Mouse (Mus musculus) fibroblast of lung, adult 2 months (primary cell): ENCODE measurements around the gene Hp1bp3.
A peak's percentile ranks its signal among the peaks of the same experiment; 100 is the strongest.

Experiments used
- DNase-seq: peaks from one replicate; pipeline ENCODE4 v3.0.0-alpha.2; 2011; ENCODE audit warnings: low read depth

Hp1bp3 gene

GRCm38 (mm10) chr4:138222396-138222795 is 6.3 kb downstream of the Hp1bp3 start:
- no peak for DNase-seq

GRCm38 (mm10) chr4:138223623-138224022 is 7.5 kb downstream of the Hp1bp3 start:
- no peak for DNase-seq

DNA sequence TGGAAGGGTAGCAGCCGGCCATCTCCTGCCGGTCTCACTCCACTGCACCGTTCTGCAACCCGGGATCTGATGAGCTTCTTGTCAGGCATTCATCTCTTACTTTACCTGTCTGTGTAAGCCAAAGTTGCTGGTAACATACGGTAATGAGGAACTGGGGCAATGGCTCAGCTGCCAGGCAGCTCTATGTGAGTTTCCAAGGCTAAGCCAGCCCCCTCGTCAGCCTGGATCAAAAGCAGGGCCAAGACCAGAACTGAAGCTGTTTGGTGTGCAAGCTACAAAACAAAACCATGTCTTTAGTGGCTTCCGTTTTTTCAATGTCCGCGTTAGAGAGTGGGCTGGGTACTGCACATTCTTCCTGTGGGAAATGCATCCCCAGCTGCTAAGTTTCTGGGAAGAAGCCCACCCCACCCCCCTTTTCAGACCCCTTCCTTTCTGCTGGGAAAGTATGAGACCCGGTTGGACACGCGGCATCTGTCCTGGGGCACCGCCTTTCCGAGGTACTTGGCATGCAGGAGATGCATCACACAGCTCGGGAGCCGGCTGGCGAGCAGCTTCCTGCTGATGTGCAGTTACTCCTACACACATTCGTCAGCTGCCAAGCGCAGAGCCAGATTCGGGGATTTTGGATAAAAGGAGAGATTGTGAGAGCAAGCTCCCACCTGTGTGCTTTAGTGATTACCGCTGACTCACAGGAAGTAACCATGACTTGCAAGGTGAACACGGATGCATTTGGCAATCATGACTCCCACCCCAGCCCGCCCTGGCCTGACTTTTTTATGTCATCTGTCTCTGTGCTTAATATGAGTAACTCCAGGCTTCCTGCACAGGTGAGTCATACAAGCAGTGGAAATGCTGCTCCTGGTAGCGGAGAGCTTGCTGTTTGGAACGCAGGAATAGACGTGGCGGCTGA is 30.9 kb downstream of the Hp1bp3 start:
- peak; percentile 49 for DNase-seq

- no peak for DNase-seq
Measured at GRCm38 (mm10) chr4:138250088-138250960, 34.2 kb downstream of the Hp1bp3 start, which contains the start of the genes Sh2d5 and Kif17. TSS of gene Sh2d5 (plus strand) at chr4:138250403. TSS of gene Kif17 (plus strand) at chr4:138250435.

- DNase-seq = no peak
Measured at GRCm38 (mm10) chr4:138251819-138252218, 35.7 kb downstream of the Hp1bp3 start.

- no peak for DNase-seq
Measured at GRCm38 (mm10) chr4:138252231-138252630, 36.1 kb downstream of the Hp1bp3 start.

- DNase-seq = no peak
Measured at GRCm38 (mm10) chr4:138257116-138257687, 41.1 kb downstream of the Hp1bp3 start.

DNA sequence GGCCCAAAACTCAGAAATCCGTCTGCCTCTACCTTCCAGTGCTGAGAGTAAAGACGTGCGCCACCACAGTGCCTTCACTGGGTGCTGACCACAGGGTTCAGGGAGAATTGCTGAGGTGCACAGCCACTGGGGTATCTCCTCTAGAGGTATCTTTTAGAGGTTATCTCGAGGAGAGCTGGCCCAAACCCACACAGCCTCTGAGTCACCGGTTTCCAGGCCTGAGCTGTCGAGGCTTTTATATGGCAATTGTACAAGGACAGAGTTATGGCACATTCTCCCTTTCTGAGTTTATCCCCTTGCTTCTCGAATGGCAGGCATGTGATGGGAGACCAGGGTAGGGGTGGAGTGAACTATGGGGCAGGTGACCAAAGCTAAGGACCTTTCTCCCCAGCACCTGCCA is 42.6 kb downstream of the Hp1bp3 start:
- no peak for DNase-seq

- no peak for DNase-seq
Measured at GRCm38 (mm10) chr4:138259482-138259881, 43.4 kb downstream of the Hp1bp3 start.

DNA sequence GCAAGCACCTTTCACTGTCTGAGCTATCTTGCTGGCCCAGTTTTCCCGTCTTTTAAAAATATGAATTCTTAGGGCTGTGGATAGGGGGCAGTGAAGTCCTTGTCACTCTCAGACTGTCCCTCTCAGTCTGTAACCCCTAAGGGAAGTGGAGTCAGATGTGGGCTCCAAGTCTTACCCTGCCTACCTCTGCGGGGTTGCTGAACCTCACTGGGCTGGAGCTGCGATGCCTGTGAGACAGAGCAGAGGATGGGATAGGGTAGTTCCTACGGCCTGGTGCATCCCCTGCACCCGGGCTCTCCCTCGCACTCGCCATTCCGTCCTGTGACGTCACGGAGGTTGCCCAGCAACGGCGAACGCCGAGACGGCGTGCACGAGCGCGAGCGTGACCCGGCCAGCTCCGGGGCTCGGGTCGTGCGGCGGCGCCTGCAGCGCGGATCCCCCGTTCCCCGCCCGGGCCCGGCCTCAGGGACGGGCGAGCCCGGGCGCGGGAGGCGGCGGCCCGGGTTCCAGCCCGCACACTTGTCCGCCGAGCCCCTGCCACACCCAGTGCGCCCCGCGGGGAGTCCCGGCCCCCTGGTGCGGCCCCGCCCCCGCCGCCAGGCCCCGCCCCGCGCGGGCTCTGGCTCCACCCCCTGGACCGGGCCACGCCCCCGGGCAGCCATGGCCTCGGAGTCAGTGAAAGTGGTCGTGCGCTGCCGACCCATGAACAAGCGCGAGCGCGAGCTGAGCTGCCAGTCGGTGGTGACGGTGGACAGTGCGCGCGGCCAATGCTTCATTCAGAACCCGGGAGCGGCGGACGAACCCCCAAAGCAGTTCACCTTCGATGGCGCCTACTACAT is 46.0 kb downstream of the Hp1bp3 start:
- DNase-seq = no peak

DNA sequence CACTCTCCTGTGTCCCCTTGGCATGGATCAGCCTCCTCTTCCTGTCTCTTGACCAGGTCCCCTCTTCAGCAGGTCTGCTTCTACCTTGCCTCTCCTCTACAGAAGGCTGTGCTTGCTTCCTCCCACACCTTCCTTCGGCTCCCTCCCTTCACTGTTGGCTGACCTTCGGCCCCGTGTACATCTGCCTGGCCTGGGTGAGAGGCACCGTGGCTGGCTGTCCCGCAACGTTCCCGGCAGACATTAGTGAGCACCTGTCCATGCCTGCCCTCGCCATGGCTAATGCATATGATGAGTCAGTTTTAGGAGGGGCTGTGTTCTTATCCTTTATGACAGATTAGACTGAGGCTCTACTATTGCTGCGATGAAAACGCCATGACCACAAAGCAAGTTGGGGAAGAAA is 51.8 kb downstream of the Hp1bp3 start:
- no peak for DNase-seq

DNA sequence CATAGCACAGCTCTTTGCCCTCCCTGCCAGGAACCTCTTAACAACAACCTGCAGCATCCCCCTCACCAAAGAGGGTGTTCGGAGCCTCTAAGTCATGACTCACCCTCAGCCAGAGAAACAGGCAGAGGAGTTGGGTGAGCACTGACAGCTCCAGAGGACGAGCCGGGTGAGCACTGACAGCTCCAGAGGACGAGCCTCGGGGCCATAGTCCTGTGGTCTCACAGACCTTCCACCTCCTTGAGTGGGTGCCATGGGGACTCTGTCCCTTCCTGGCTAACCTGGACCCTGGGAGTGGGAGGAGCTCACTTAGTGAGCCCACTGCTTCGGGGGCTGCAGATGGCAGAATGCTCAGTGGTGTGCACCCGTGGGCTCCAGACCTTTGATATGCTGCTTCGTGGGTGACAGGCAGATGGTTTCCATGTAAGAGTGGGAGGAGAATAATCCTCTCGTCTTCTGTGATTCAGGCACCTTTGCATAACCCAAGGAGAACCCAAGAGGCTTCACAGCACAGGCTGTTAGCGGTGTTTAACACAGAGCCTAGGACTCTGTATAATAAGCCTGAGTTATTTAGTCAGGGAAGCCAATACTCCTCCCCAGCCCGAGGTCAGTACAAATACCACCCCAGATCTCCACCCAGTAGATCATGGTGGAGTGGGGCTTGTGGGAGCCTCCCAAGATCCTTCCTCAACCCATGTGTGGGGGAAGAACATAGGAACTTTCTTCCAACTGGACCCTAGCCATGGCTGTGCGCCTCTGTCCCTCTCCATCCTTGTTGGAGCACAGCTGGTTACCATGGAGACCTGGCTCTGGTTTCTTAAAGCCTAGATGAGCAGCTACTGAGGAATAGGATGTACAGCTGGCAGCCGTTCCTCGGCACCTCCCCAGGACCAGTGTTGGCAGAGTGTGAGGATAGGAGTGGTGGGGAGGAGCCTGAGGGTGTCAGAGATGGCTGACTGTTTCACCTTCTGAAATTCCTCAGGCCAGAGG is 56.2 kb downstream of the Hp1bp3 start:
- no peak for DNase-seq

GRCm38 (mm10) chr4:138278346-138278745 is 62.2 kb downstream of the Hp1bp3 start:
- no peak for DNase-seq

GRCm38 (mm10) chr4:138282834-138283233 is 66.7 kb downstream of the Hp1bp3 start:
- peak; percentile 58 for DNase-seq

GRCm38 (mm10) chr4:138286411-138286810 is 70.3 kb downstream of the Hp1bp3 start:
- no peak for DNase-seq

DNA sequence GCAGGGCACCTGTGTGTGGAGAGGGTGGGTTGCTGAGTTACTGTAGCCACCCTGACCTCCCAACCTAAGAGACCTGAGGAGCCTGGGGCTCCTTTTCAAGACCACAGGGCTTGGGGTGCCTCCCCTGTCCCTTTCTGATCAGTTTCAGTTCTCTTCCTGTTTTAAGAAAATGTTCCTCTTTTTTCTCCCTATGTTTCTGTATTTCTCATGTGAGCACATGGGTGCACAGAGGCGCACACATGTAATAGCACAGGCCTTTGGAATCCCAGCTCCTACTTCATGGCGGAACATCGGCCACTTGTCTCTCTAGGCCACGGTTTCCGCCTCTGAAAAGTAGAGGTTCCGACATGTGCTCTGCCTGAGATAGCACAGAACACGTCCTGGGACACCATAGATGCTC is 72.6 kb downstream of the Hp1bp3 start:
- no peak for DNase-seq

GRCm38 (mm10) chr4:138292028-138292427 is 75.9 kb downstream of the Hp1bp3 start:
- no peak for DNase-seq

DNA sequence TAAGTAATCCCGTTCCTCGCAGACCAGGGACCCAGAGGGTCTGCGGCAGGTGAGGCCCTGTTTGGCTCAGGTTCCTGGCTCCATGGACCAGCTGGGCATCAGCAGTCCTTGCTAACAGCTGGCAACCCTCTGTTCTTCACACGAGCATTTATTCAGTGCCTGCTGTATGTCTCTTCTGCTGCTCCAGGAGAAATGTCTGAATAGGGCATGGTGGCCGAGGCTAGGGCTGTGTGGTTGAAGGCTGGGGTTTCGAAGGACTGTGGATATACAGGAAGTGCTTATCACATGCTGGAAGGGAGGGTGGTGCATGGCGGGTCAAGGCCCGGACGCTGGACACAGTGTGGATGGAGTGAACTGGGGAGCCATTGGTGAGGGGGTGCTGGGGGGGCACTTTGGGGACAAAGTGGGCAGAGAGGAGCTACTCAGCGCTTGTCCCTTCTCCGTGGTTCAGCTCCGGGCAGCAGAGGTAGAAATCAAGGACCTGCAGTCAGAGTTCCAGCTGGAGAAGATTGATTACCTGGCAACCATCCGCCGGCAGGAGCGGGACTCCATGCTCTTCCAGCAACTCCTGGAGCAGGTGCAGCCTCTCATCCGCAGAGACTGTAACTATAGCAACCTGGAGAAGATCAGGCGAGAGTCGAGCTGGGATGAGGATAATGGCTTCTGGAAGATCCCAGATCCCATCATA is 77.3 kb downstream of the Hp1bp3 start:
- DNase-seq = no peak

DNA sequence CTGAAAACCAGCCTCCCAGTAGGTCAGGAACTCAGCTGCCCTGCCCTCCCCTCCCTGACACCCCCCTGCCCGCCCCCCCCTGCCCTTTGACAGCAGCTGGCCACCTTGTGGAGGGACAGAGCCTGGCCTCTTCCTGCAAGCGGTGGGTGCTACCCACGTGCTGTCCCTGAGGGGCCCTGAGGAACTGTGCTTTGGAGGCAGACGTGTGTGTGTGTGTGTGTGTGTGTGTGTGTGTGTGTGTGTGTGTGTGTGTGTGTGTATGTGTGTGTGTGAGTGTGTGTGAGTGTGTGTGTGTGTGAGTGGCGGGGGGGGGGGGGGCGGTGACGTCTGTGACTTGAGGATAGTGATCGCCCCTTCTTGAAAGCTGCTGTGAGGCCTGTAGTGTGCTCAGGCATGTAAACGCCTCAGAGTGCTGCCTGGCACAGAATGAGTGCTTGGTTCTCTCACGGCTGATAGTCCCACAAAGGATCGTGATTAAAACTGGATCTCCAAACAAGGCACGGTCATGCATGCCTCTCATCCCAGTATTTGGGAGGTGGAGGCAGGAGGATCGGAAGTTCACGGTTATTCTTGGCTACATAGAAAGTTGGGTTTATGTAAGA is 78.0 kb downstream of the Hp1bp3 start:
- DNase-seq = no peak
